ENCODE assay signal across 14 mouse cellular contexts in genomic region chr17:24593992-24594890, GRCm38 (mm10). TPM values are rescaled to one million over a fixed set of nuclear protein-coding genes. Genes with fewer than 3 reads are reported as not detected.
DNase-seq lines count a peak whose midpoint lies in the region; ATAC-seq and TF ChIP-seq lines count a peak whose summit lies in the region.
"Had no signal": no experiment of that assay in that cellular context is flagged by ENCODE, and none has a peak within 500 bp of the region (broad histone marks: within the 10 kb centered on the region; RNA-seq: fewer than 3 reads in every experiment).

No protein-coding gene starts in this region.

- peak; percentile 9; the same call in 1 of the 2 replicates for TF ChIP-seq POLR2A in bone marrow, adult 2 months (IDR thresholded peaks at IDR 0.05; ENCODE audit: borderline replicate concordance, control insufficient read depth, low read depth, low read length)
- no peak for TF ChIP-seq POLR2A in myocyte (IDR thresholded peaks at IDR 0.05; ENCODE audit: insufficient read length, low read depth)

- no peak overlapping the region for H3K4me2 ChIP-seq in embryonic facial prominence, embryonic 11.5 days (ENCODE audit: low read depth, low read length)
- H3K4me2 ChIP-seq in myocyte (ENCODE audit: low read depth) = no peak overlapping the region
- H3K4me2 ChIP-seq: forebrain, embryonic 13.5 days; heart, embryonic 13.5 days; lung, embryonic 15.5 days; midbrain, embryonic 15.5 days had no signal

- no peak for TF ChIP-seq CTCF in layer of hippocampus, adult 2 months (conservative IDR thresholded peaks at IDR 0.05)
- TF ChIP-seq CTCF in bone marrow, adult 2 months (IDR thresholded peaks at IDR 0.05; ENCODE audit: control insufficient read depth, insufficient read depth, low read length) = no peak

- no peak overlapping the region for H3K4me3 ChIP-seq in embryonic facial prominence, embryonic 11.5 days (ENCODE audit: low read depth, low read length)
- no peak overlapping the region for H3K4me3 ChIP-seq in embryonic facial prominence, embryonic 10.5 days
- no peak overlapping the region for H3K4me3 ChIP-seq in layer of hippocampus, adult 2 months
- no peak overlapping the region for H3K4me3 ChIP-seq in bone marrow, adult 2 months (replicated peaks; ENCODE audit: control insufficient read depth, low read depth, low read length)
- no peak overlapping the region for H3K4me3 ChIP-seq in myocyte
- H3K4me3 ChIP-seq: forebrain, embryonic 13.5 days; heart, embryonic 13.5 days; lung, embryonic 15.5 days; midbrain, embryonic 15.5 days had no signal

- no peaks in the 10 kb centered on the region for H3K4me1 ChIP-seq in embryonic facial prominence, embryonic 11.5 days (ENCODE audit: control insufficient read depth, insufficient read depth, low read length)
- no peaks in the 10 kb centered on the region for H3K4me1 ChIP-seq in embryonic facial prominence, embryonic 10.5 days
- H3K4me1 ChIP-seq in bone marrow, adult 2 months (ENCODE audit: control insufficient read depth, insufficient read depth, low read length) = no peaks in the 10 kb centered on the region
- H3K4me1 ChIP-seq: forebrain, embryonic 13.5 days; heart, embryonic 13.5 days; lung, embryonic 15.5 days; midbrain, embryonic 15.5 days had no signal

- 0 out of 2 replicates have a peak, but pooled peaks have one; percentile 48 for ATAC-seq in embryonic facial prominence, embryonic 11.5 days (replicated peaks; ENCODE audit: insufficient number of reproducible peaks, low FRiP score, low TSS enrichment, low read depth)
- ATAC-seq: activated CD4-positive, CD25-positive, alpha-beta regulatory T cell, adult 4 months had no signal

- no peak overlapping the region for H3K9ac ChIP-seq in embryonic facial prominence, embryonic 11.5 days (replicated peaks; ENCODE audit: low read length)
- H3K9ac ChIP-seq: forebrain, embryonic 13.5 days; heart, embryonic 13.5 days; lung, embryonic 15.5 days; midbrain, embryonic 15.5 days had no signal

- no peak overlapping the region for H3ac ChIP-seq in myocyte (ENCODE audit: control insufficient read depth, insufficient read length)

- no peak for DNase-seq in embryonic facial prominence, embryonic 11.5 days (ENCODE audit: low spot score)
- no peak for DNase-seq in embryonic facial prominence, embryonic 10.5 days (ENCODE audit: low spot score)
- DNase-seq in layer of hippocampus, adult 2 months (ENCODE audit: low spot score in 2 of 2) = no peak
- no peak for DNase-seq in layer of hippocampus, adult 11-12 months (ENCODE audit: low spot score)
- no peak for DNase-seq in retina, embryonic 14.5 days (ENCODE audit: low spot score)
- DNase-seq: adrenal gland, postnatal 25 days; kidney, adult 9 months had no signal

- H3K79me2 ChIP-seq in myocyte (ENCODE audit: control insufficient read depth, insufficient read depth) = no peaks in the 10 kb centered on the region

- H3K36me3 ChIP-seq in embryonic facial prominence, embryonic 11.5 days (replicated peaks; ENCODE audit: control insufficient read depth, insufficient read depth, low read depth, low read length) = peaks cover 9% of the 10 kb centered on the region
- H3K36me3 ChIP-seq in embryonic facial prominence, embryonic 10.5 days (replicated peaks) = peaks cover 97% of the 10 kb centered on the region
- peaks cover 19% of the 10 kb centered on the region for H3K36me3 ChIP-seq in myocyte (ENCODE audit: control insufficient read depth, insufficient read depth)

- 92% methylated on average over 26 of the region's 26 CpGs for whole genome bisulfite sequencing in embryonic facial prominence, embryonic 11.5 days
- WGBS in embryonic facial prominence, embryonic 10.5 days = 94% methylated on average over 26 of the region's 26 CpGs
- WGBS in bone marrow, adult 2 months = 92% methylated on average over 26 of the region's 26 CpGs

- no peaks in the 10 kb centered on the region for H3K9me3 ChIP-seq in embryonic facial prominence, embryonic 11.5 days (replicated peaks; ENCODE audit: control insufficient read depth, low read length)
- H3K9me3 ChIP-seq in embryonic facial prominence, embryonic 10.5 days = no peaks in the 10 kb centered on the region
- H3K9me3 ChIP-seq: forebrain, embryonic 13.5 days; heart, embryonic 13.5 days; lung, embryonic 15.5 days; midbrain, embryonic 15.5 days had no signal

- H3K27ac ChIP-seq in embryonic facial prominence, embryonic 11.5 days (replicated peaks; ENCODE audit: low read depth, low read length) = no peak overlapping the region
- H3K27ac ChIP-seq in embryonic facial prominence, embryonic 10.5 days (replicated peaks) = no peak overlapping the region
- H3K27ac ChIP-seq in layer of hippocampus, adult 2 months = peak overlapping the region; percentile 50; the same call in 1 of the 2 replicates
- no peak overlapping the region for H3K27ac ChIP-seq in bone marrow, adult 2 months (ENCODE audit: control insufficient read depth, insufficient read depth, low read depth, low read length, poor library complexity)
- H3K27ac ChIP-seq: forebrain, embryonic 13.5 days; heart, embryonic 13.5 days; lung, embryonic 15.5 days; midbrain, embryonic 15.5 days had no signal

- no peaks in the 10 kb centered on the region for H3K27me3 ChIP-seq in embryonic facial prominence, embryonic 11.5 days (ENCODE audit: control insufficient read depth, insufficient read depth, low read length)
- no peaks in the 10 kb centered on the region for H3K27me3 ChIP-seq in embryonic facial prominence, embryonic 10.5 days (replicated peaks; ENCODE audit: low read depth, poor library complexity, severe bottlenecking)
- no peaks in the 10 kb centered on the region for H3K27me3 ChIP-seq in myocyte (ENCODE audit: control insufficient read depth, insufficient read depth, insufficient read length)
- H3K27me3 ChIP-seq: forebrain, embryonic 13.5 days; heart, embryonic 13.5 days; lung, embryonic 15.5 days; midbrain, embryonic 15.5 days had no signal

TF ChIP-seq in myocyte, 11 proteins besides CTCF, POLR2A, EP300 and RAD21:
- TF ChIP-seq MYOG (IDR thresholded peaks at IDR 0.05; ENCODE audit: control insufficient read depth in 1 of 3, insufficient read depth in 1 of 3, insufficient read length in 2 of 3, low read depth in 2 of 3) (no peak), E2F4 (IDR thresholded peaks at IDR 0.05; ENCODE audit: insufficient read depth) (no peak), MYOD1 (IDR thresholded peaks at IDR 0.05; ENCODE audit: control insufficient read depth in 1 of 3, insufficient read length in 2 of 3, low read depth in 2 of 3) (no peak), TCF12 (IDR thresholded peaks at IDR 0.05; ENCODE audit: insufficient read depth, poor library complexity, severe bottlenecking) (no peak), POLR2AphosphoS2 (IDR thresholded peaks at IDR 0.05; ENCODE audit: insufficient read length, low read depth) (peak; percentile 63), TCF3 (IDR thresholded peaks at IDR 0.05; ENCODE audit: insufficient read length, low read depth) (no peak)

RNA-seq across cellular contexts. Expression of gene Tsc2, which starts 38.2 kb away (rescaled TPM):
- 46.2 and 56.4 TPM in 2 replicates for polyA plus RNA-seq in embryonic facial prominence, embryonic 11.5 days (2014; fragmentation: Nextera tagmentation; extraction: Ambion mirVana)
- 70.2 and 70.4 TPM in 2 replicates for polyA plus RNA-seq in embryonic facial prominence, embryonic 10.5 days (2016; fragmentation: Nextera tagmentation; extraction: Ambion mirVana)
- total RNA-seq in layer of hippocampus, adult 2 months (2021) = 100 to 1,000 TPM; 192 to 223 TPM
- 38.1 and 92.1 TPM in 2 replicates for polyA plus RNA-seq in bone marrow, adult 2 months (2011; ENCODE audit: insufficient read depth, insufficient read length, low replicate concordance, missing spikeins)
- 49.5 TPM for polyA plus RNA-seq in myocyte (2012; fragmentation: generic; extraction: Trizol)

RNA-seq across cellular contexts. Expression of gene Nthl1, which starts 38.2 kb away (rescaled TPM):
- 18.6 and 22.9 TPM in 2 replicates for polyA plus RNA-seq in embryonic facial prominence, embryonic 11.5 days (2014; fragmentation: Nextera tagmentation; extraction: Ambion mirVana)
- 22.4 and 27.3 TPM in 2 replicates for polyA plus RNA-seq in embryonic facial prominence, embryonic 10.5 days (2016; fragmentation: Nextera tagmentation; extraction: Ambion mirVana)
- 1 to 10 TPM; 6.2 to 6.8 TPM for total RNA-seq in layer of hippocampus, adult 2 months (2021)
- polyA plus RNA-seq in bone marrow, adult 2 months (2011; ENCODE audit: insufficient read depth, insufficient read length, low replicate concordance, missing spikeins) = 4.6 and 6.5 TPM in 2 replicates
- 20.2 TPM for polyA plus RNA-seq in myocyte (2012; fragmentation: generic; extraction: Trizol)

RNA-seq across cellular contexts. Expression of gene Pkd1, which starts 44.6 kb away (rescaled TPM):
- 9.6 and 16.6 TPM in 2 replicates for polyA plus RNA-seq in embryonic facial prominence, embryonic 11.5 days (2014; fragmentation: Nextera tagmentation; extraction: Ambion mirVana)
- polyA plus RNA-seq in embryonic facial prominence, embryonic 10.5 days (2016; fragmentation: Nextera tagmentation; extraction: Ambion mirVana) = 14.9 and 16.3 TPM in 2 replicates
- total RNA-seq in layer of hippocampus, adult 2 months (2021) = 10 to 100 TPM; 87.0 to 93.3 TPM
- 10.4 and 17.9 TPM in 2 replicates for polyA plus RNA-seq in bone marrow, adult 2 months (2011; ENCODE audit: insufficient read depth, insufficient read length, low replicate concordance, missing spikeins)
- polyA plus RNA-seq in myocyte (2012; fragmentation: generic; extraction: Trizol) = 47.2 TPM

RNA-seq across cellular contexts. Expression of gene Slc9a3r2, which starts 55.9 kb away (rescaled TPM):
- 48.3 and 50.2 TPM in 2 replicates for polyA plus RNA-seq in embryonic facial prominence, embryonic 11.5 days (2014; fragmentation: Nextera tagmentation; extraction: Ambion mirVana)
- polyA plus RNA-seq in embryonic facial prominence, embryonic 10.5 days (2016; fragmentation: Nextera tagmentation; extraction: Ambion mirVana) = 31.7 and 37.3 TPM in 2 replicates
- total RNA-seq in layer of hippocampus, adult 2 months (2021) = 10 to 100 TPM; 41.9 to 44.1 TPM
- polyA plus RNA-seq in bone marrow, adult 2 months (2011; ENCODE audit: insufficient read depth, insufficient read length, low replicate concordance, missing spikeins) = 5.2 and 5.9 TPM in 2 replicates
- 19.1 TPM for polyA plus RNA-seq in myocyte (2012; fragmentation: generic; extraction: Trizol)
- polyA plus RNA-seq: activated CD4-positive, CD25-positive, alpha-beta regulatory T cell, adult 4 months had no signal
